Mouse (Mus musculus) hematopoietic multipotent progenitor cell, adult 10-12 weeks (in vitro differentiated cells): ENCODE measurements around the gene Trabd. TPM values are rescaled to one million over a fixed set of nuclear protein-coding genes. Genes with fewer than 3 reads are reported as not detected.

Source experiments
- polyA plus RNA-seq: library from polyadenylated mRNA; stranded (reverse); fragments of >175 nt; gene quantifications from 2 replicates; pipeline ENCODE4 v1.2.3, GENCODE M21; 2012; ENCODE audit warnings: low replicate concordance

Trabd gene
- 93.0 and 178 TPM in 2 replicates for polyA plus RNA-seq

GRCm38 (mm10) chr15:89074613-89075477 lies at the start of gene Trabd:
Trabd (plus strand) TSS chr15:89075124.

GRCm38 (mm10) chr15:89059161-89059931 lies 15.6 kb upstream of the Trabd start, which contains the start of gene Panx2:
Panx2 (plus strand) TSS chr15:89059734.

DNA sequence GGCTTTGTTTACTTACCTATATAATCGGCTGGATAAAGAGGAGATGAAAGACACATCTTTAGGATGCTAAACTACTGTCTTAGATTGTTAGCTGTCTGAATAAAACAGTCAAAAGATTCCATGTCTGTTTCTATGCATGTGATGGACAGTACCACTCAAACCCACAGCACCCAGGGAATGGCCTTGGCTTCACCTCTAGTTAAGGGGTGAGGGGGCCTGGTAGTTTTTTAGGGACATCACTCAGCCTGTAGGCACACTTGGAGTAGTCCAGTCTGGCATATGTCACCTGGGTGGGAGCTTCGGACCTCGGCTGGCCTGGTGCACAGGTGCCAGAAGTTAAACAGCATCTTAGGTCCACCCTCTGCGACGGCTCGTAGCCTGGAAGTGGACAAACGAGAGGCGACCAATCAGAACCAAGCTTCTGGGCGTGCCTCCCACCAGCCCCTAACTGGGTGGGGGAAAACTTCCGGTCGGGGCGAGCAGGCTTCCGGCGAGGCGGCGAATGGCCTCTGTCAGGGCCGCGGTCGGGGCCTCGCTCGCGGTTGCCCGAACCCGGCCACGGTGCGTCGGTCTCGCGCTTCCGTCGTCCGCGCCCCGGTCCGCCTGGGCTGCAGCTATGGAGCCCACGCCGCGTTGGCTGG lies 13.8 kb downstream of the Trabd start, which contains the start of gene Selenoo:
Gene Selenoo, plus strand, starts transcription at position 478 of the 641 bp plus-strand sequence.

DNA sequence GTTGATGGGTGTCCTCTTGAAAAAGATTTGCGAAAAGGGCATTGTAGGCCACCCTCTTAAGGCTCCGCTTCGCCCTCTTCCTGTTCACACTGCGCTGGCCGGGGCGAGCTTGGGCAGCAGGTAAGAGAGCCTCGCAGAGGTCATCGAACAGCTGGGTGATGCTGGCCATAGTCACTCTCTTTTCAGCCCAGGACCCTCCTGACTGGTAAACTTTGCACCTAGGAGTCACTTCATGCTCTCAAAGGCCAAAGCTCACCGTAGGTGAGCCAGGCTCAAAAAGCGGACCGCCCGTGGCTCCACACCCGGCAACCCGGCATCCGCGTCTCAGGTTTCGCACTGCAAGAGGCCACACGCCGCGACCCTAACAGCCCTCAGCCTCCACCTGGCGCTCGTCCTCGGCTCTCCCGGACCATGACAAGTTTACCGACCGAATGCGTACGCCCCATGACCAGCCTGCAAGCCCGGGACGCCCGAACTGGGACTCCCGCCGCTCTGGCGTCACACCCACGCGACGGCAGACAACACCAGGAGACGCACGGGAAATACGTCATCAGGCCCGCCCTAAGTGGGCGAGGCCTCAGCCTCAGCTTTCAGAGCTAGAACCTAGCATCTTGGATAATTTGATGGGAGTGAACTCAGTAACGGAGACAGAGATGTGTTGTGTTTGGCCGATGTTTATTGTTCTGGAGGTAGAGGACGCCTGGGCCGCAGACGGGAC lies 47.9 kb downstream of the Trabd start, which contains the start of gene Tubgcp6:
Gene Tubgcp6, minus strand, starts transcription at position 464 of the 718 bp plus-strand sequence.

DNA sequence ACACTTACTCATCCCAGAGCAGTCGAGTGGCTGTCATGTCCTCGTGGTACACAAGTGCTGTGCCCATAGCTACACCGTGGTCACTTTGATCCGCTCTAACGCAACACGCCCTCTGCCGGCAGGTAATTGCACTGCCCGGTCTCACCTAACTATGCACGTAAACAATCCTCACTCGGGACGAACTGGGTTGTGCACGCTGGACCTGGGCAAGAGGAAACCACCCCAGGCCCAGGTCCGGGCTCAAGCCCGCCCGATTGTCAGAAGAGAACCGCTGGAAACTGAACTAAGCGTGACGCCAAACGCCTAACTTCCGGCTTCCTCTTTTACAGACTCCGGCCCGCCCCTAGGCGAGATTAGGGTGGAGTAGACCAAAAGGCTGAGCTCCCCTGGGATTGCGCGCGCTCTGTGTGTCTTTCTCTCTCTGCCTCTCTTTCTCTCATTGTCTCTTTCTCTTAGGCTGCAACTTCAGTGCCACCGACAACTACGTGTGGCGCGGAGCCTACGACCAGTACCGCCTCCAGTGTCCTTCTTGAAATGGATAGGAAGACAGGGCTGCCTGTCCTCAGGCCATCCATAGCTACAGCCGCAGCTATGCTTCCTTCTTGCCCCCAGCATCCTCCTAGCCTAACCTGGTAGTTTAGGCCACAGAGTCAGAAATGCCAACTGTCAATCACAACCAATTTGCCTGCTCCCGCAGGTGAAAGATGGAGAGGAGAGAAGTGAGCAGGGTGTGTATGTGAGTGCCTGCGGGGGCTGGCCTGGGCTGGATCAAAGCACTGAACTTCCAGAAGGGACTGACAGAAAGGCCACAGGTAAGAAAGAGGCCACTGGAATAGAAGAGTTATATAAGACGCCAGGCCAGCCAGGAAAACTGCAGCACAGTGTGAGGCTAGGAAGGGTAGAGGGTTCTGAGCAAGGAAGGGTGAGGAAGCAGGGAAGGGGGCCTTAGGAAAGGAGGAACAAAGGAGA lies 53.7 kb downstream of the Trabd start, which contains the start of gene Hdac10:
Gene Hdac10, minus strand, starts transcription at position 319 of the 969 bp plus-strand sequence.

Other genes starting within 250 kb of the Trabd start
- 18.2 and 33.2 TPM in 2 replicates for gene Pim3, start 212.9 kb upstream of the Trabd start, polyA plus RNA-seq
- gene Ttll8, start 120.7 kb upstream of the Trabd start, polyA plus RNA-seq, result not detected in 2 replicates
- gene Mlc1, start 96.1 kb upstream of the Trabd start, polyA plus RNA-seq, result not detected in 2 replicates
- gene Mov10l1, start 92.2 kb upstream of the Trabd start, polyA plus RNA-seq, result not detected in 2 replicates
- gene Panx2, start 15.4 kb upstream of the Trabd start, polyA plus RNA-seq, result 0.07 and 0.22 TPM in 2 replicates
- 8.3 and 15.0 TPM in 2 replicates for gene Selenoo, start 14.0 kb downstream of the Trabd start, polyA plus RNA-seq
- gene Tubgcp6, start 48.0 kb downstream of the Trabd start, polyA plus RNA-seq, result 52.9 and 64.3 TPM in 2 replicates
- 7.1 and 39.2 TPM in 2 replicates for gene Hdac10, start 53.6 kb downstream of the Trabd start, polyA plus RNA-seq
- 5.9 and 9.3 TPM in 2 replicates for gene Mapk12, start 65.6 kb downstream of the Trabd start, polyA plus RNA-seq
- 13.6 and 30.8 TPM in 2 replicates for gene Mapk11, start 74.5 kb downstream of the Trabd start, polyA plus RNA-seq
- 114 and 275 TPM in 2 replicates for gene Plxnb2, start 105.7 kb downstream of the Trabd start, polyA plus RNA-seq
- gene Dennd6b, start 121.4 kb downstream of the Trabd start, polyA plus RNA-seq, result 28.6 and 33.7 TPM in 2 replicates
- 175 and 371 TPM in 2 replicates for gene Ppp6r2, start 136.4 kb downstream of the Trabd start, polyA plus RNA-seq
- 316 and 384 TPM in 2 replicates for gene Sbf1, start 240.2 kb downstream of the Trabd start, polyA plus RNA-seq
- 0.31 TPM in 1 of 2 replicates, not detected in the other for gene Adm2, start 247.6 kb downstream of the Trabd start, polyA plus RNA-seq